Mouse (Mus musculus): ENCODE measurements around the gene Paox.

DNA sequence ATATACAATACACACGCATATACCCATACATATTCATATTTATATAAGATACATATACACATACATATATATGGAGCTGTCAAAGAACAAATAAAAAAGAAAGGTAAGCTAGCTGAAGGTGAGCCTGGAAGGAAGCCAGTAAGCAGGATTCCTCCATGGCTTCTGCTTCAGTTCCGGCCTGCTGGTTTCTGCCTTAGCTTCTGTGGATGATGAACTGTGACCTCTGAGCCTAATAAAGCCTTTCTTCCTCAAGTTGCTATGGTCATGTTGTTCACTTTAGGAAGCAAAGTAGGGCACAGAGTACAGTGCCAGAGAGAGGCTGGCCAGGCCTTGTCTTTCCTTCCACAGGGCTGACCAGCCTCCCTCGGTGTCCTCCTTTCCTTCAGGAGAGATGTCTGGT, 55.3 kb downstream of the Paox start:
- TF ChIP-seq GATA1 (IDR thresholded peaks at IDR 0.05; ENCODE audit: borderline replicate concordance, low read length): no peak
- TF ChIP-seq FLI1 (IDR thresholded peaks at IDR 0.05; ENCODE audit: low read length): no peak

Data from megakaryocyte, embryonic 14.5 days (primary cell).